Mouse (Mus musculus): ENCODE results near the gene Dpm3. TPM values are rescaled to one million over a fixed set of nuclear protein-coding genes. Genes with fewer than 3 reads are reported as not detected.
A peak's percentile ranks its signal among the peaks of the same experiment; 100 is the strongest.
"Not testable (repeated sequence)": the region's sequence is repeated elsewhere in the genome, so short reads cannot be mapped to it uniquely, and the experiment has no call there.

Gene Dpm3
- 10 to 100 TPM; 47.4 to 54.9 TPM for total RNA-seq (2021)
- long read RNA-seq, experiment 1, transcript Dpm3-201 (2 exons, 404 nt) = major isoform, 10 of 11 reads
- long read RNA-seq, experiment 1, partial matches to known transcripts = 0 of 11 reads
- long read RNA-seq, experiment 1, other reads (novel, unspliced or antisense) = 0 of 11 reads
- long read RNA-seq, experiment 2, transcript Dpm3-201 (2 exons, 404 nt) = major isoform, 6 of 6 reads
- long read RNA-seq, experiment 2, partial matches to known transcripts = 0 of 6 reads
- long read RNA-seq, experiment 2, other reads (novel, unspliced or antisense) = 0 of 6 reads

DNA sequence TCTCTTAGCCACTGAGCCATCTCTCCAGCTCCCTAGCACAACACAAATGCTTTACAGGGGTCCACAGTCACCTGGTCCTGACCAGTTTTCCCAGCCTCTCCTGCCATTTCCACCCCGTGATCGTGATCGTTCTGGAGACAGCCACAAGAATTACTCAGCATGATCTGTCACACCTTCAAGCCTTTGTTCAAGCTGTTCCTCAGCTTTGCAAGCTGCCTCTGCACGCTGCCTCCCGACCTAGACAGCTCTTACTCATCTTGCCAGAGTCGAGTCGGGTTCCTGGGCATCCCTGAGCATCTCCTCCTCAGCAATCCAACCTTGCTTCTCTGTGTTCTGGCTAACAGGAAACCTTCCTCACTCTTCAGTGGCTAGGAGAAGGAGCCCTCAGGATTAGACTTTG lies at the start of gene Dpm3:
Gene Dpm3, plus strand, starts transcription at position 283 of the 400 bp plus-strand sequence.
- no peak for DNase-seq

DNA sequence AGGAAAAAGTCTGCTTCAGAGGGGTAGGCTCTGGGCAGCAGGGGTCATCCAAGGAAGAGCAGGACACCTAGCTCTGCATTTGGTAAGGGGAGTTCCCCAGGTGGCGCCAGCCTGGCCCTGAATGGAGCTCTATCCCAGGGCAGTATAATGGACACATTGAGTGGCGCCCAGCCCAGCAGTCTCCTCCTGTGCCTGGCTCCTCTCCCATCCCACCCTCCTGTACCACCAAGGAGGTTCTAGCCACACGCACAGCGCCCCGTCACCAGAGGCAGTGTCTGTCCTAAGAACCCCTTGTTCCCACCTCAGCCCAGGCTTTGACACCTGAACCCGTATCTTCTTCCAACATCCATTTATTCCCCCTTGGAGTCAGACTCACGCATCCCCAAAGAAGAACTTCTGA lies 49.4 kb upstream of the Dpm3 start:
- DNase-seq = no peak

GRCm38 (mm10) chr3:89210162-89210561 lies 49.0 kb upstream of the Dpm3 start:
- DNase-seq = no peak

GRCm38 (mm10) chr3:89210731-89211130 lies 48.4 kb upstream of the Dpm3 start:
- DNase-seq = no peak

DNA sequence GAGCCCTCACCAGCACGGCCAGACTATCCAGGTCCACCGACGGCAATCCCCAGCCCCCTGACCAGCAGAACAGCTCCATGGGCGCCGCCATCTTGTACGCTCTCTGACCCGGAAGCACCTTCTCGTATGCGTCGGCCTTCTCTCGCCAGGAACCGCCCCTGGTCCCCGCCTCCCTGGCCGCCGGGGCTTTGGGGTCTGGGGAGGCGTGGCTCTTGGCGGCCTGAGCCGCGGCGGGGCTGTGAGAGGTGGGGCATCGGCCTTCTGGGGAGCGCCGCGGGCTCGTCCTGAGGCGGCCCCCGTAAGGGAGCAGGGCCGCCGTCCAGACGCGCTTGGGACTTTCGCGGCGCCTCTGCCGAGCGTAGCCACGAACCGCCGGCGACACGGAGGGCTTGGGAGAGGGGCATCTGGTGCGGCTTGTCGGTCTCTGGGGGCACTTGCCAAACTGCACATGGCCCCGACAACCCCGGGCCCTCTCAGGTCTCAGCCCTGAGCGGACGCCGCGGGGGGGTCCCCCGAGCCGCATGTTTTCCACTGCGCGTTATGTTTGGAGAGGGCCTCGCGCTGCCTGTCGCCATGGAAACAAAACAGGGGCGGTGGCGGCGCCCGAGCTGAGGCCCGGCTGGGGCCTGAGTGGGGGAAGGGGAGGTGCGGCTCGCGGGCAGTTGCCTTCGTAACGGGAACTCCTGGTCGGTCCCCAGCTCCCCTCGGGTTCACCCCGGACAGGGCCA lies 45.2 kb upstream of the Dpm3 start:
- DNase-seq = peak; percentile 92

DNA sequence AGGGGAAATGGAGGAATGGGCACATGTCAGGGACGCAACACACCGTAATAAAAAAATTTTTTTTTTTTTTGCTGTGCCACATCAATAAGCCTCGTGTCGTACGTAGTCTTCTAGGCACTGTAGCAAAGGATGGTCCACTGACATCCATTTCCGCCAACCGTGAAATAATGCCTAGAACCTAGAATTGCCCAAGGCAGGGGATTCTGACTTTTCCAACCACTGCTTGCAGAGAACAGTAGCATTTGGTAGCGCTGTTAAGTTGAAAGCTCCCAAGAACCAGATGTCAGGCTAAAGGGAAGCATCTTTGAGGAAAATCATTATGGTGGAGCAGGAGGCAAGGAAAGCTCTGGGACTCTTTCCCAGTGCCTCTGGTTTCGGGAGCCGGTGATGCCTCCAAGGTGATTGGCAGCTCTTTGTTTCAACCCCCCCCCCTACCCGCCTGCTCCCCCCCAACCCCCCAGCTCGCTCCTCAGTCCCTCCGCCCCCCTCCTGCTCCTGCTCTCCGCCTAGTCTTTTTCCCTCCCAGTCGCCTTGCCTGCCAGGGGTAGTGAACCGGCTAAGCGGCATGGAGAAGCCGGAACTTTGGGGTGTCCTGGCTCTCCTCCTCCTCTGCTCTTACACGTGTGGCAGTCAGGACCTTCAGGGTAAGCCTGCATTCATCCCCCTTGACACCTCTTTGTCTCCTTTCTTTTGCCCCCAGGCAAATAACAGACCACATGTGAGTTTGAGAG lies 44.3 kb upstream of the Dpm3 start, which contains the start of gene Thbs3:
Gene Thbs3, plus strand, starts transcription at position 500 of the 731 bp plus-strand sequence.
- DNase-seq = no peak

DNA sequence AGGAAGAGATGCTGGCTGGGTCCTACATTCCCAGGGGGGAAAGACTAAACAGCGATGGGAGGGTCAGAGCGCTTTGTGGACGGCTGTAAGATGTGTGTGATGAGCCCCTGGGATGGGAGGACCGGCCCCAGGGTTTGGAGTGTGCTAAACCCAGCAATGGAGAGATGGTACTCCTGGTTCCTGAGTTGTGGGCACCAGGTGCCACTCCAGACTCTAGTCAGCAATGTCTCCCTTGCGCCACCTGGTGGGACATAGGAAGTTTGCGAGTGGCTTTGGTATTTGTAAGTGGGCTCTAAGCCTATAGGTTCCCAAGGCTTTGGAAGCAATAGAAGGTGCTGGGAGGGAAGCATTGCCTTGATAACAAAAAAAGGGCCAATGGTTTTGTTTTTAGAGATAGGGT lies 43.3 kb upstream of the Dpm3 start:
- DNase-seq = peak; percentile 80

DNA sequence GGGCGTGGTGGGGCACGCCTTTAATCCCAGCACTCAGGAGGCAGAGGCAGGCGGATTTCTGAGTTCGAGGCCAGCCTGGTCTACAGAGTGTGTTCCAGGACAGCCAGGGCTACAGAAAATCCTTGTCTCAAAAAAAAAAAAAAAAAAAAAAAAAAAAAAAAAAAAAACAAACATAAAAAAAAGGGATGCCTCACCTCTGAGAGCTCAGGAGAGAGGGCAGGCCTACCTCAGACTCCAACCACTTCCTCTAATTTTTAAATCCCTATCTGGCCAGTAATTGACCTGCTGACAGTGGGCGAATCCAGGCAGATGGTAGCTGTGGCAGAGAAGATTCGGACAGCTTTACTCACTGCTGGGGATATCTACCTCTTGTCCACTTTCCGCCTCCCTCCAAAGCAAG lies 42.8 kb upstream of the Dpm3 start:
- DNase-seq = not testable (repeated sequence)

DNA sequence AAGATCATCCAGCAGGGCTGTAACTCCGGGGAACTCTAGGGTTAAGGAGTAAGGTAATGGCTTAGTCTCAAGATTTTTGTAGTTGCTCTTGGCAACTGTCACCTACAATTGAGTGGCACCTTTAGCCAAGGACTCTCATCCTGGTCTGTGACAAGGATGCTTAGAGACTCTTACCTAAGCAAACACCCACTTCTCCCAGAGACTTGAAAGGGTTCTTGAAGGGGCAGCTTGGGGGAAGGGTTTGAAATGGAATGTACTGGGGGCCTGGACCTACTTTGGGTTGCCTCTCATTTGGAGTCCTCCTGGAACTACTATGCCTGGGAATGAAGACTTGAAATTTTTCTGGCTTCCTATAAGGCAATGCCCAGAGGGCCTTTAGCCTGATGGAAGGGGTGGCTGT lies 40.9 kb upstream of the Dpm3 start:
- DNase-seq = no peak

GRCm38 (mm10) chr3:89219546-89219945 lies 39.6 kb upstream of the Dpm3 start:
- no peak for DNase-seq

DNA sequence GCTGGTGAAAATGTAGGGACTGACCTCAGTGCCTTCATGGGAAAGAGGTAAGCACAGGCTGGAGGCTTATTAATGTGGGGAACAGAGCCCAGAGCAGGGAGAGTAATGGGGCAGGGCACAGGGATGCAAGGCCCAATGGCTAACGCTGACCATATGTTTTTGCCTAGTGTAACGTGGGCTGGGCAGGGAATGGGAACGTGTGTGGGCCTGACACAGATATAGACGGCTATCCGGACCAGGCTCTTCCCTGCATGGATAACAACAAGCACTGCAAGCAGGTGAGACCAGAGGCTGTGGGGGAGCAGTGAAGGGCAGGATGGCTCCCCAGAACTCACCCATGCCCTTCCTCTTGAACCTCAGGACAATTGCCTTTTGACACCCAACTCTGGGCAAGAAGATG lies 38.0 kb upstream of the Dpm3 start:
- DNase-seq = no peak

- DNase-seq = no peak
Observed at GRCm38 (mm10) chr3:89224796-89225195, 34.4 kb upstream of the Dpm3 start.

GRCm38 (mm10) chr3:89225321-89225815 lies 33.8 kb upstream of the Dpm3 start:
- no peak for DNase-seq

DNA sequence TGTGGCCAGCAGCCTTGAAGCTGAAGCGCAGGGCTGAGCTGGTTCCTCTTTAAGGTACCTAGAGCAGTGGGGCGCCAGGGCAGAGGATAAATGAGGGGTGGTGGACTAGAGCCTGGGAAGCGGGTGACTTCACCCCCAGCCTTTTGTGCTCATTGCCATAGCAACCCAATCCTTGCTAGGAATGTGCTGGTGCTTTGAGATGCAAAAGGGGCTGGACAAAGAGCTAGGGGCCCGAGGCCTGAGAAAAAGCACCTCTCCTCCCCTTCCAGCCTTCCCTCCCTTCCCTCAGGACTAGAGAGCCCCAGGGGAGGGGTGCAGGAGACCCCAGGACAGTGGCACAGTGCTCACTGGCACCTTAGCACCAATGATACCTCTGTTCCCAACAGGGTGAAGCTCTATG lies 33.2 kb upstream of the Dpm3 start:
- DNase-seq = no peak

DNA sequence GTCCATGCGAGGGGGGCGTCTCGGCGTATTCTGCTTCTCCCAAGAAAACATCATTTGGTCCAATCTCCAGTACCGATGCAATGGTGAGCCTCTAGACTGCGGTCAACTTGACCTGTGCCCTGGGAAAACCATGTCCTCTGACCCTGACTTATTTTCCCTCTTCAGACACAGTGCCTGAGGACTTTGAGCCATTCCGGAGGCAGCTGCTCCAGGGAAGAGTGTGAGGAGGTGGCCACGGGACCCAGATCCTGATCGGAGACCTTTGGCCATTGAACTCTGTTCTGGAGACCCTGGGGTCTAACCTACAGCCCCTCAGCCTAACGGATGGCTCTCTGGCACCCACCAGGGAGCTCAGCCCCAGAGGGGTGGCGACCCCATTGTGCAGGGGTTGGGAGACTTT lies 32.8 kb upstream of the Dpm3 start:
- DNase-seq = no peak

GRCm38 (mm10) chr3:89226900-89227299 lies 32.3 kb upstream of the Dpm3 start, which contains the start of gene Mtx1:
TSS of gene Mtx1 (minus strand) at chr3:89227088.
- DNase-seq = no peak

GRCm38 (mm10) chr3:89227307-89228179 lies 31.6 kb upstream of the Dpm3 start:
- DNase-seq = peak; percentile 64

DNA sequence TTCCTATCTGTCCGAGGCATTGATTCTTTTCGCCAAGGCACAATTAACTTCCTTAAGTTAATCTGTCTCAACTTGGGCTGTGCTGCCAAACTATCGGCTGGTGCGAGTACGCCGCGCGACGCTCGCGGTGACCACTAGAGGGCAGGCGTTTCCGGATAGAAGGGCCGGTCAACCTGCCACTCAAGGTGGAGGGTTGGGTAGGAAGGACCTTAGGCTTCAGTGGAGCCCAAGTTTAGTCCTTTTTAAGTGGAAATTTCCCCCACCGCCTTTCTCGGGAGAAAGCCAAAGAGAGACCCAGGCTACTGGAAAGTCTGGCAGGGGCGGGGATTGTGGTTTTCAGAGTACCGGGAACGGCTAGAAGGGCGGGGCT lies 31.0 kb upstream of the Dpm3 start:
- peak; percentile 89 for DNase-seq

- DNase-seq = no peak
Observed at GRCm38 (mm10) chr3:89228836-89229235, 30.3 kb upstream of the Dpm3 start, which contains the start of gene Muc1. TSS of gene Muc1 (plus strand) at chr3:89229057.

GRCm38 (mm10) chr3:89229276-89229675 lies 29.9 kb upstream of the Dpm3 start:
- no peak for DNase-seq

DNA sequence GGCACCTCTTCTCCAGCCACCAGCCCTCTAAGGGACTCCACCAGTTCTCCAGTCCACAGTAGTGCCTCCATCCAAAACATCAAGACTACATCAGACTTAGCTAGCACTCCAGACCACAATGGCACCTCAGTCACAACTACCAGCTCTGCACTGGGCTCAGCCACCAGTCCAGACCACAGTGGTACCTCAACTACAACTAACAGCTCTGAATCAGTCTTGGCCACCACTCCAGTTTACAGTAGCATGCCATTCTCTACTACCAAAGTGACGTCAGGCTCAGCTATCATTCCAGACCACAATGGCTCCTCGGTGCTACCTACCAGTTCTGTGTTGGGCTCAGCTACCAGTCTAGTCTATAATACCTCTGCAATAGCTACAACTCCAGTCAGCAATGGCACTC lies 28.6 kb upstream of the Dpm3 start:
- no peak for DNase-seq

GRCm38 (mm10) chr3:89231345-89231744 lies 27.8 kb upstream of the Dpm3 start:
- no peak for DNase-seq

All from gastrocnemius, postnatal 10 days (tissue).